In genomic region chr16:32641440-32642219, GRCm38 (mm10) we compare ENCODE assay signal across 15 mouse cellular contexts. TPM values are rescaled to one million over a fixed set of nuclear protein-coding genes. Genes with fewer than 3 reads are reported as not detected.
DNase-seq lines count a peak whose midpoint lies in the region; ATAC-seq lines count a peak whose summit lies in the region.
"Had no signal": no experiment of that assay in that cellular context is flagged by ENCODE, and none has a peak within 500 bp of the region (broad histone marks: within the 10 kb centered on the region; RNA-seq: fewer than 3 reads in every experiment).

No protein-coding gene starts in this region.

- no peak overlapping the region for H3K4me2 ChIP-seq in hindbrain, embryonic 14.5 days (replicated peaks)
- no peak overlapping the region for H3K4me2 ChIP-seq in hindbrain, embryonic 16.5 days (ENCODE audit: low read length)
- H3K4me2 ChIP-seq in midbrain, embryonic 13.5 days (replicated peaks), result no peak overlapping the region
- H3K4me2 ChIP-seq: embryonic facial prominence, embryonic 12.5 days; limb, embryonic 12.5 days; liver, embryonic 15.5 days had no signal

- H3K9me3 ChIP-seq in hindbrain, embryonic 14.5 days (ENCODE audit: control insufficient read depth, low read length), result no peaks in the 10 kb centered on the region
- no peaks in the 10 kb centered on the region for H3K9me3 ChIP-seq in hindbrain, embryonic 16.5 days (ENCODE audit: control insufficient read depth, low read length)
- no peaks in the 10 kb centered on the region for H3K9me3 ChIP-seq in midbrain, embryonic 13.5 days
- H3K9me3 ChIP-seq in midbrain, embryonic 10.5 days (replicated peaks), result no peaks in the 10 kb centered on the region
- H3K9me3 ChIP-seq: embryonic facial prominence, embryonic 12.5 days; limb, embryonic 12.5 days; liver, embryonic 15.5 days had no signal

- 0 out of 2 replicates have a peak overlapping the region, but pooled peaks have one; percentile 24 for H3K9ac ChIP-seq in hindbrain, embryonic 14.5 days
- H3K9ac ChIP-seq in hindbrain, embryonic 16.5 days (ENCODE audit: low read depth, low read length), result no peak overlapping the region
- peak overlapping the region; percentile 29 for H3K9ac ChIP-seq in midbrain, embryonic 13.5 days (replicated peaks)
- H3K9ac ChIP-seq: embryonic facial prominence, embryonic 12.5 days; limb, embryonic 12.5 days; liver, embryonic 15.5 days had no signal

- no peak overlapping the region for H3K27ac ChIP-seq in hindbrain, embryonic 14.5 days
- no peak overlapping the region for H3K27ac ChIP-seq in hindbrain, embryonic 16.5 days (ENCODE audit: low read depth, low read length)
- H3K27ac ChIP-seq in midbrain, embryonic 13.5 days, result no peak overlapping the region
- H3K27ac ChIP-seq in midbrain, embryonic 10.5 days (replicated peaks), result no peak overlapping the region; the same call in 1 of the 2 replicates
- H3K27ac ChIP-seq: embryonic facial prominence, embryonic 12.5 days; limb, embryonic 12.5 days; liver, embryonic 15.5 days had no signal

- no peaks in the 10 kb centered on the region for H3K36me3 ChIP-seq in hindbrain, embryonic 14.5 days (replicated peaks; ENCODE audit: control insufficient read depth, insufficient read depth)
- H3K36me3 ChIP-seq in hindbrain, embryonic 16.5 days (ENCODE audit: control insufficient read depth, insufficient read depth, low read length), result no peaks in the 10 kb centered on the region
- no peaks in the 10 kb centered on the region for H3K36me3 ChIP-seq in midbrain, embryonic 13.5 days
- H3K36me3 ChIP-seq in midbrain, embryonic 10.5 days, result 0 out of 2 replicates have a peak, but pooled peaks cover 3% of the 10 kb centered on the region
- H3K36me3 ChIP-seq: embryonic facial prominence, embryonic 12.5 days; limb, embryonic 12.5 days; liver, embryonic 15.5 days had no signal

- no peak for DNase-seq in hindbrain, embryonic 14.5 days (ENCODE audit: low spot score)
- no peak for DNase-seq in midbrain, embryonic 10.5 days (ENCODE audit: low spot score)
- peak; percentile 32 for DNase-seq in MN1 (ENCODE audit: low spot score)
- DNase-seq in gonadal fat pad, adult 2 months (ENCODE audit: low read depth), result peak; percentile 89
- DNase-seq in right cerebral cortex, postnatal 10 days (ENCODE audit: low spot score in 2 of 2), result no peak
- DNase-seq: cerebellum, postnatal 25 days; heart, adult 18-20 months; right cerebral cortex, postnatal 25 days had no signal

- H3K4me3 ChIP-seq in hindbrain, embryonic 14.5 days (replicated peaks; ENCODE audit: low read length), result no peak overlapping the region
- H3K4me3 ChIP-seq in hindbrain, embryonic 16.5 days (ENCODE audit: low read length), result no peak overlapping the region
- no peak overlapping the region for H3K4me3 ChIP-seq in midbrain, embryonic 13.5 days (replicated peaks)
- H3K4me3 ChIP-seq in midbrain, embryonic 10.5 days, result no peak overlapping the region
- H3K4me3 ChIP-seq: embryonic facial prominence, embryonic 12.5 days; limb, embryonic 12.5 days; liver, embryonic 15.5 days had no signal

- no peak for ATAC-seq in hindbrain, embryonic 14.5 days (ENCODE audit: low FRiP score)
- no peak for ATAC-seq in hindbrain, embryonic 16.5 days
- ATAC-seq in midbrain, embryonic 13.5 days, result no peak
- ATAC-seq: forebrain, embryonic 14.5 days; Patski had no signal

- no peaks in the 10 kb centered on the region for H3K27me3 ChIP-seq in hindbrain, embryonic 14.5 days (ENCODE audit: control insufficient read depth, insufficient read depth, low read length)
- H3K27me3 ChIP-seq in hindbrain, embryonic 16.5 days (replicated peaks; ENCODE audit: control insufficient read depth, insufficient read depth, low read length), result no peaks in the 10 kb centered on the region
- 0 out of 2 replicates have a peak, but pooled peaks cover 3% of the 10 kb centered on the region for H3K27me3 ChIP-seq in midbrain, embryonic 13.5 days
- no peaks in the 10 kb centered on the region; the same call in 1 of the 2 replicates for H3K27me3 ChIP-seq in midbrain, embryonic 10.5 days (ENCODE audit: low read depth, poor library complexity, severe bottlenecking)
- H3K27me3 ChIP-seq: embryonic facial prominence, embryonic 12.5 days; limb, embryonic 12.5 days; Patski had no signal

- 69% methylated on average over 20 of the region's 20 CpGs for WGBS in hindbrain, embryonic 14.5 days
- 72% methylated on average over 19 of the region's 20 CpGs for WGBS in hindbrain, embryonic 16.5 days
- 69% methylated on average over 20 of the region's 20 CpGs for WGBS in midbrain, embryonic 13.5 days
- 75% methylated on average over 18 of the region's 20 CpGs for WGBS in midbrain, embryonic 10.5 days

- H3K4me1 ChIP-seq in hindbrain, embryonic 14.5 days (replicated peaks; ENCODE audit: control insufficient read depth, insufficient read depth, low read length), result peaks cover 28% of the 10 kb centered on the region
- peaks cover 23% of the 10 kb centered on the region for H3K4me1 ChIP-seq in hindbrain, embryonic 16.5 days (ENCODE audit: control insufficient read depth, insufficient read depth, low read depth, low read length)
- H3K4me1 ChIP-seq in midbrain, embryonic 13.5 days (replicated peaks), result peaks cover 34% of the 10 kb centered on the region
- peaks cover 45% of the 10 kb centered on the region for H3K4me1 ChIP-seq in midbrain, embryonic 10.5 days

RNA-seq across cellular contexts. Expression of gene Tnk2, which starts 2.0 kb away (rescaled TPM):
- polyA plus RNA-seq in hindbrain, embryonic 14.5 days (2014; fragmentation: Nextera tagmentation; extraction: Ambion mirVana), result 17.4 and 20.0 TPM in 2 replicates
- polyA plus RNA-seq in hindbrain, embryonic 16.5 days (2015; fragmentation: Nextera tagmentation; extraction: Ambion mirVana), result 19.3 and 22.6 TPM in 2 replicates
- polyA plus RNA-seq in midbrain, embryonic 13.5 days (2015; fragmentation: Nextera tagmentation; extraction: Ambion mirVana), result 15.6 and 17.7 TPM in 2 replicates
- polyA plus RNA-seq in midbrain, embryonic 10.5 days (2016; fragmentation: Nextera tagmentation; extraction: Ambion mirVana), result 8.4 and 9.8 TPM in 2 replicates
- polyA plus RNA-seq in gonadal fat pad, adult 2 months (2012; rRNA removed), result 93.2 and 108 TPM in 2 replicates

RNA-seq across cellular contexts. Expression of gene Tfrc, which starts 32.9 kb away (rescaled TPM):
- polyA plus RNA-seq in hindbrain, embryonic 14.5 days (2014; fragmentation: Nextera tagmentation; extraction: Ambion mirVana), result 54.0 and 65.1 TPM in 2 replicates
- polyA plus RNA-seq in hindbrain, embryonic 16.5 days (2015; fragmentation: Nextera tagmentation; extraction: Ambion mirVana), result 26.3 and 36.5 TPM in 2 replicates
- 35.8 and 45.9 TPM in 2 replicates for polyA plus RNA-seq in midbrain, embryonic 13.5 days (2015; fragmentation: Nextera tagmentation; extraction: Ambion mirVana)
- 68.7 and 71.9 TPM in 2 replicates for polyA plus RNA-seq in midbrain, embryonic 10.5 days (2016; fragmentation: Nextera tagmentation; extraction: Ambion mirVana)
- polyA plus RNA-seq in gonadal fat pad, adult 2 months (2012; rRNA removed), result 10.3 and 11.3 TPM in 2 replicates

Comparison
In these comparisons a context has a peak if more than half of its experiments do, and no peak if none do; other contexts are left out.
1. DNase-seq: peak in MN1 (single experiment) and gonadal fat pad, adult 2 months (single experiment); none in hindbrain, embryonic 14.5 days (single experiment), midbrain, embryonic 10.5 days (single experiment) and right cerebral cortex, postnatal 10 days (0 of 2).